Mouse (Mus musculus) MEL (cell line): ENCODE results near the gene T2. TPM values are rescaled to one million over a fixed set of nuclear protein-coding genes. Genes with fewer than 3 reads are reported as not detected.

Source experiments
- DNase-seq: peaks from one replicate; pipeline ENCODE4 v3.0.0; 2011; ENCODE audit warnings: low read depth, low spot score
- H3K27ac ChIP-seq: 2 replicates; pipeline ENCODE4 v1.5.1; 2012; ENCODE audit warnings: low read depth, mild to moderate bottlenecking, control low read depth, low read length, moderate library complexity; ENCODE audit not compliant: control insufficient read depth
- H3K27me3 ChIP-seq, 2 experiments: fragments of 150-350 bp in 1 of 2; sonication (generic) in 1 of 2; 2 replicates each; pipeline ENCODE4 v1.6.1; 2012; ENCODE audit warnings: low read length in 2 of 2, mild to moderate bottlenecking in 2 of 2, improper control_type of control experiment in 1 of 2, moderate library complexity in 1 of 2; ENCODE audit not compliant: insufficient read depth in 2 of 2, control insufficient read depth in 1 of 2
- H3K36me3 ChIP-seq, 2 experiments: 2 replicates each; pipeline ENCODE4 v1.6.1; 2012 to 2014; ENCODE audit warnings: low read length in 2 of 2, improper control_type of control experiment in 1 of 2, inconsistent platforms in 1 of 2, mild to moderate bottlenecking in 1 of 2; ENCODE audit not compliant: insufficient read depth in 2 of 2, control insufficient read depth in 1 of 2
- H3K4me1 ChIP-seq, 2 experiments: fragments of 150-350 bp in 1 of 2; sonication (generic) in 1 of 2; 2 replicates each; pipeline ENCODE4 v1.6.1; 2012; ENCODE audit warnings: low read length in 2 of 2, improper control_type of control experiment in 1 of 2, mild to moderate bottlenecking in 1 of 2; ENCODE audit not compliant: insufficient read depth in 2 of 2, control insufficient read depth in 1 of 2
- H3K4me3 ChIP-seq, 2 experiments: fragments of 150-350 bp in 1 of 2; sonication (generic) in 1 of 2; 2 replicates each; pipeline ENCODE4 v1.5.1; 2012; ENCODE audit warnings: low read depth in 2 of 2, low read length in 2 of 2, mild to moderate bottlenecking in 2 of 2, moderate library complexity in 2 of 2, control low read depth in 1 of 2, improper control_type of control experiment in 1 of 2; ENCODE audit not compliant: control insufficient read depth in 1 of 2, insufficient read depth in 1 of 2
- H3K79me2 ChIP-seq: 2 replicates; pipeline ENCODE4 v1.6.1; 2012; ENCODE audit warnings: mild to moderate bottlenecking, low read length, moderate library complexity; ENCODE audit not compliant: control insufficient read depth, poor library complexity, insufficient read depth
- H3K9ac ChIP-seq: 2 replicates; pipeline ENCODE4 v1.6.1; 2012; ENCODE audit warnings: low read depth, mild to moderate bottlenecking, control low read depth, low read length, moderate library complexity; ENCODE audit not compliant: control insufficient read depth, poor library complexity, severe bottlenecking
- H3K9me3 ChIP-seq: fragments of 150-350 bp; sonication (generic); replicated peaks from 2 replicates; pipeline ENCODE4 v1.6.1; 2012; ENCODE audit warnings: mild to moderate bottlenecking, low read length, improper control_type of control experiment, moderate library complexity; ENCODE audit not compliant: insufficient read depth
- CHD1 ChIP-seq: IDR thresholded peaks from 2 replicates; pipeline ENCODE4 v1.6.1; 2012; ENCODE audit warnings: low read depth, mild to moderate bottlenecking, inconsistent platforms, low read length, improper control_type of control experiment
- CTCF ChIP-seq, 3 experiments: IDR thresholded peaks in 2 of 3; conservative IDR thresholded peaks in 1 of 3; 2 replicates each; pipeline ENCODE4 v1.5.1; 2011 to 2012; ENCODE audit warnings: low read length in 3 of 3, low read depth in 2 of 3, mild to moderate bottlenecking in 2 of 3, improper control_type of control experiment in 1 of 3, inconsistent platforms in 1 of 3, mixed read lengths in 1 of 3, moderate library complexity in 1 of 3; ENCODE audit not compliant: control insufficient read depth in 1 of 3, insufficient read depth in 1 of 3, poor library complexity in 1 of 3, severe bottlenecking in 1 of 3
- E2F4 ChIP-seq: IDR thresholded peaks from 2 replicates; pipeline ENCODE4 v1.6.1; 2011; ENCODE audit warnings: low read depth, low read length, improper control_type of control experiment, borderline replicate concordance
- ETS1 ChIP-seq: IDR thresholded peaks from 2 replicates; pipeline ENCODE4 v1.6.1; 2012; ENCODE audit warnings: low read depth, mild to moderate bottlenecking, inconsistent platforms, low read length, improper control_type of control experiment, moderate library complexity
- GABPA ChIP-seq: IDR thresholded peaks from 2 replicates; pipeline ENCODE4 v1.6.1; 2012; ENCODE audit warnings: low read depth, mild to moderate bottlenecking, inconsistent platforms, low read length, improper control_type of control experiment, moderate library complexity
- HCFC1 ChIP-seq: IDR thresholded peaks from 2 replicates; pipeline ENCODE4 v1.6.1; 2012; ENCODE audit warnings: low read depth, mild to moderate bottlenecking, inconsistent platforms, low read length, improper control_type of control experiment, moderate library complexity
- JUND ChIP-seq: IDR thresholded peaks from 2 replicates; pipeline ENCODE4 v1.6.1; 2011; ENCODE audit warnings: low read depth, mild to moderate bottlenecking, improper control_type of control experiment, low read length
- MAFK ChIP-seq: IDR thresholded peaks from 2 replicates; pipeline ENCODE4 v1.6.1; 2011; ENCODE audit warnings: low read depth, mild to moderate bottlenecking, low read length, improper control_type of control experiment, borderline replicate concordance
- MAX ChIP-seq: IDR thresholded peaks from 2 replicates; pipeline ENCODE4 v1.6.1; 2011; ENCODE audit warnings: low read length, improper control_type of control experiment
- MEF2A ChIP-seq: IDR thresholded peaks from 2 replicates; pipeline ENCODE4 v1.6.1; 2014; ENCODE audit warnings: low read depth, mild to moderate bottlenecking, inconsistent platforms, low read length, improper control_type of control experiment; ENCODE audit not compliant: poor library complexity, insufficient replicate concordance, severe bottlenecking; ENCODE audit errors: extremely low read depth
- MXI1 ChIP-seq: IDR thresholded peaks from 2 replicates; pipeline ENCODE4 v1.6.1; 2011; ENCODE audit warnings: mild to moderate bottlenecking, low read depth, low read length, improper control_type of control experiment
- MYB ChIP-seq: IDR thresholded peaks from 2 replicates; pipeline ENCODE4 v1.6.1; 2011; ENCODE audit warnings: mild to moderate bottlenecking, low read depth, low read length, improper control_type of control experiment
- POLR2AphosphoS2 ChIP-seq: IDR thresholded peaks from 2 replicates; pipeline ENCODE4 v1.6.1; 2011; ENCODE audit warnings: low read length, improper control_type of control experiment
- POLR2AphosphoS5 ChIP-seq: IDR thresholded peaks from 2 replicates; pipeline ENCODE4 v1.6.1; 2012; ENCODE audit warnings: low read depth, borderline replicate concordance, mild to moderate bottlenecking, inconsistent platforms, low read length, moderate library complexity, mixed read lengths
- SMC3 ChIP-seq: IDR thresholded peaks from 2 replicates; pipeline ENCODE4 v1.6.1; 2011; ENCODE audit warnings: low read depth, low read length, improper control_type of control experiment
- TAL1 ChIP-seq: IDR thresholded peaks from 2 replicates; pipeline ENCODE4 v1.6.1; 2012; ENCODE audit warnings: mild to moderate bottlenecking, inconsistent platforms, low read length, moderate library complexity, mixed read lengths
- USF1 ChIP-seq: IDR thresholded peaks from 2 replicates; pipeline ENCODE4 v1.6.1; 2014; ENCODE audit warnings: low read depth, mild to moderate bottlenecking, inconsistent platforms, low read length, improper control_type of control experiment, moderate library complexity
- USF2 ChIP-seq, 2 experiments: IDR thresholded peaks; 2 replicates each; pipeline ENCODE4 v1.6.1; 2011 to 2012; ENCODE audit warnings: improper control_type of control experiment in 2 of 2, low read length in 2 of 2, borderline replicate concordance in 1 of 2, inconsistent platforms in 1 of 2, low read depth in 1 of 2, mild to moderate bottlenecking in 1 of 2; ENCODE audit not compliant: insufficient read depth in 1 of 2
- ZC3H11A ChIP-seq: IDR thresholded peaks from 2 replicates; pipeline ENCODE4 v1.6.1; 2012; ENCODE audit warnings: low read depth, mild to moderate bottlenecking, inconsistent platforms, low read length, improper control_type of control experiment
- ZKSCAN1 ChIP-seq: IDR thresholded peaks from 2 replicates; pipeline ENCODE4 v1.6.1; 2012; ENCODE audit warnings: low read depth, mild to moderate bottlenecking, inconsistent platforms, low read length, improper control_type of control experiment, moderate library complexity
- polyA plus RNA-seq, 2 experiments: library from polyadenylated mRNA; stranded (reverse) in 1 of 2; unstranded in 1 of 2; fragments of >175 nt in 1 of 2; fragments of >200 nt in 1 of 2; gene quantifications; 2 replicates each; pipeline versions ENCODE4 v1.2.1 to v1.2.4; 2012; ENCODE audit warnings: low replicate concordance in 2 of 2, low read depth in 1 of 2; ENCODE audit not compliant: insufficient read length in 2 of 2, insufficient read depth in 1 of 2, missing spikeins in 1 of 2
- total RNA-seq: library from RNA; depleted of rRNA; stranded (reverse); fragments of 300-350 nt; gene quantifications from 2 replicates; pipeline ENCODE4 v1.2.3, GENCODE M21; 2012

Gene T2
- total and polyA plus RNA-seq, 3 experiments: 0.15 TPM; not detected in 2

DNA sequence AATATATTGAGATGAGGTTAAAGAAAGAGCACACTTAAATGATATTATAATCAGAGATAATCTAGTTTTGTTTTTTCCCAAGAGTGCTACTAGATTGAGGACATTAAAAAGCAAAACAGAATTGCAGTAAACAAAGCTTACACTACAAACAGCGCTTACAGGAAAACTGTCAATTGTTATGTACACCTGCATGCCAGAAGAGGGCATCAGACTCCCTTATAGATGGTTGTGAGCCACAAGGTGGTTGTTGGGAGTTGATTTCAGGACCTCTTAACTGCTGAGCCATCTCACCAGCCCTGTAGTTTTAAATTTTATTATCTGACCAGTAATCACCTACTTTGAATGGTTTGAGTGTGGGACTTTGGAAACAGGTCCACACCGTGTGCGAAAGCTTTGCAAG lies 92.5 kb downstream of the T2 start:
- H3K4me3 ChIP-seq: no peak overlapping the region
- H3K36me3 ChIP-seq: no peaks in the 10 kb centered on the region
- no peak overlapping the region for H3K27ac ChIP-seq
- no peak overlapping the region for H3K9ac ChIP-seq
- no peaks in the 10 kb centered on the region for H3K9me3 ChIP-seq
- DNase-seq: no peak
- peaks cover 5 to 11% of the 10 kb centered on the region in 2 experiments; a peak in 3 of 4 replicates for H3K27me3 ChIP-seq
- TF ChIP-seq SMC3 (peak; percentile 4; the same call in 1 of the 2 replicates), CTCF (IDR thresholded peaks at IDR 0.05 in 2 of 3, conservative IDR thresholded peaks at IDR 0.05 in 1 of 3; ENCODE audit: control insufficient read depth in 1 of 3, insufficient read depth in 1 of 3, low read depth in 2 of 3, low read length in 3 of 3, poor library complexity in 1 of 3, severe bottlenecking in 1 of 3) (peak in 2 of 3 experiments; percentile 6 to 27; a peak in 3 of 6 replicates), HCFC1 (no peak), TAL1 (no peak)
- H3K4me1 ChIP-seq: no peaks in the 10 kb centered on the region
- H3K79me2 ChIP-seq: no peaks in the 10 kb centered on the region

DNA sequence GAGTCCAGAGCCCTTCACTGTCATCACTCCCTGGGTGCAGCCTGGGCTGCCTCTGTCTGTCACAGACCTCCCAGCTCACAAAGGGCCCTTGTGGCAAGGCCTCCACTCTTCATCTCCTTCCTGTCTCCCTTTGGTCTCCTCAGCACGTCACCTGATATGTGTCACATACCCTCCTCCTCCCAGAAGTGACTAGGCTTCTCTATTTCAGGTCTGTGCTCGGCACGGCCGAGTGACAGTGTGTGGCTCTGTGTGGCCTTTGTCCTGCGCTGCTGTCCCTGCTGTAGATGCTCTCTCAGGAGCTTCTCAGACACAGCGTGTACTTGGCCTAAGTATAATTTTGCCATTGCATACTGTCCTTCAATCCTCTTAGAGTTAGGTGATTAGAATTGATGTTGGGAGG lies 99.4 kb downstream of the T2 start:
- H3K36me3 ChIP-seq: no peaks in the 10 kb centered on the region
- no peak overlapping the region for H3K4me3 ChIP-seq
- H3K27ac ChIP-seq: no peak overlapping the region
- H3K4me1 ChIP-seq: no peaks in the 10 kb centered on the region
- H3K27me3 ChIP-seq: peaks cover 2 to 6% of the 10 kb centered on the region in 2 experiments
- TF ChIP-seq MEF2A (no peak), JUND (no peak), ETS1 (no peak), POLR2AphosphoS5 (no peak), POLR2AphosphoS2 (no peak), USF1 (no peak), E2F4 (no peak), MYB (no peak), MXI1 (no peak), GABPA (no peak), MAFK (no peak), ZKSCAN1 (no peak), SMC3 (no peak), MAX (no peak), USF2 (IDR thresholded peaks at IDR 0.05; ENCODE audit: borderline replicate concordance in 1 of 2, insufficient read depth in 1 of 2, low read depth in 1 of 2, low read length in 2 of 2) (no peak), ZC3H11A (no peak), CHD1 (no peak)
- no peak overlapping the region for H3K9ac ChIP-seq
- H3K9me3 ChIP-seq: no peaks in the 10 kb centered on the region
- no peak for DNase-seq
- H3K79me2 ChIP-seq: no peaks in the 10 kb centered on the region
